Mouse (Mus musculus) CD4-positive, CD25-positive, alpha-beta regulatory T cell, adult 9 weeks (primary cell): ENCODE measurements around the gene Scimp. TPM values are rescaled to one million over a fixed set of nuclear protein-coding genes. Genes with fewer than 3 reads are reported as not detected.

Source experiments
- polyA plus RNA-seq: library from polyadenylated mRNA; unstranded; fragments of 100-300 nt; shearing (Covaris generic); gene quantifications from one replicate; pipeline ENCODE4 v1.2.1, GENCODE M21; 2017

Gene Scimp
- polyA plus RNA-seq, result 0.46 TPM

GRCm38 (mm10) chr11:70812365-70812764 lies at the start of gene Scimp:
Gene Scimp (minus strand): TSS chr11:70812586.

GRCm38 (mm10) chr11:70844559-70845456 lies 32.4 kb upstream of the Scimp start, which contains the start of gene Rabep1:
Gene Rabep1 (plus strand): TSS chr11:70844778.

GRCm38 (mm10) chr11:70763936-70764808 lies 48.2 kb downstream of the Scimp start, which contains the start of gene Zfp3:
Gene Zfp3 (plus strand): TSS chr11:70764209.

Other genes starting within 250 kb of the Scimp start
- gene Mink1, start 249.7 kb downstream of the Scimp start, polyA plus RNA-seq, result 8.6 TPM
- 0.50 TPM for gene 4930544D05Rik, start 196.7 kb downstream of the Scimp start, polyA plus RNA-seq
- 2.3 TPM for gene Chrne, start 193.4 kb downstream of the Scimp start, polyA plus RNA-seq
- 0.10 TPM for gene Gp1ba, start 173.5 kb downstream of the Scimp start, polyA plus RNA-seq
- gene Rnf167, start 165.4 kb downstream of the Scimp start, polyA plus RNA-seq, result 454 TPM
- 131 TPM for gene Slc25a11, start 165.1 kb downstream of the Scimp start, polyA plus RNA-seq
- 2,554 TPM for gene Pfn1, start 157.9 kb downstream of the Scimp start, polyA plus RNA-seq
- 22.9 TPM for gene Eno3, start 155.4 kb downstream of the Scimp start, polyA plus RNA-seq
- gene Spag7, start 143.2 kb downstream of the Scimp start, polyA plus RNA-seq, result 91.0 TPM
- 53.2 TPM for gene Camta2, start 124.5 kb downstream of the Scimp start, polyA plus RNA-seq
- 0.86 TPM for gene Inca1, start 112.4 kb downstream of the Scimp start, polyA plus RNA-seq
- gene Kif1c, start 112.0 kb downstream of the Scimp start, polyA plus RNA-seq, result 0.47 TPM
- 5.8 TPM for gene Zfp3, start 48.4 kb downstream of the Scimp start, polyA plus RNA-seq
- 9.8 TPM for gene Rabep1, start 32.2 kb upstream of the Scimp start, polyA plus RNA-seq
- 120 TPM for gene Nup88, start 157.4 kb upstream of the Scimp start, polyA plus RNA-seq
- 113 TPM for gene Rpain, start 157.6 kb upstream of the Scimp start, polyA plus RNA-seq
- 16.5 TPM for gene C1qbp, start 170.4 kb upstream of the Scimp start, polyA plus RNA-seq
- 11.7 TPM for gene Dhx33, start 191.9 kb upstream of the Scimp start, polyA plus RNA-seq
- 48.2 TPM for gene Mis12, start 207.0 kb upstream of the Scimp start, polyA plus RNA-seq
- 99.7 TPM for gene Derl2, start 207.3 kb upstream of the Scimp start, polyA plus RNA-seq
- 13.7 TPM for gene 6330403K07Rik, start 220.9 kb upstream of the Scimp start, polyA plus RNA-seq